Mouse (Mus musculus): ENCODE results near the gene Timm13. TPM values are rescaled to one million over a fixed set of nuclear protein-coding genes. Genes with fewer than 3 reads are reported as not detected.

Timm13 gene
- polyA plus RNA-seq, 2 experiments, result 114 to 208 TPM

- no peak for DNase-seq (ENCODE audit: low read depth in 3 of 3, low spot score in 3 of 3)
- H3K27me3 ChIP-seq (ENCODE audit: control insufficient read depth, insufficient read depth, low read length), result peaks cover 76% of the 10 kb centered on the region
These were observed 32.1 kb upstream of the Timm13 start for GRCm38 (mm10) chr10:80932700-80933420.

GRCm38 (mm10) chr10:80932206-80932605 lies 31.4 kb upstream of the Timm13 start:
- 1% methylated on average over 20 of the region's 20 CpGs for WGBS (ENCODE audit: insufficient replicate concordance)
- Histone ChIP-seq H3K9ac (replicated peaks) (no peak overlapping the region), H3K27me3 (ENCODE audit: control insufficient read depth, insufficient read depth, low read length) (peaks cover 70% of the 10 kb centered on the region), H3K4me3 (ENCODE audit: insufficient read depth in 1 of 2, low read depth in 2 of 2, low read length in 2 of 2) (peak overlapping the region; percentile 3 to 39; a peak in 2 of 4 replicates), H3K4me1 (replicated peaks; ENCODE audit: control insufficient read depth in 2 of 2, insufficient read depth in 2 of 2, low read length in 1 of 2) (peaks cover 11 to 13% of the 10 kb centered on the region in 2 experiments), H3K36me3 (replicated peaks; ENCODE audit: control insufficient read depth, insufficient read depth, low read depth) (no peaks in the 10 kb centered on the region), H3K4me2 (ENCODE audit: low read depth) (peak overlapping the region; percentile 90), H3K9me3 (ENCODE audit: control insufficient read depth, low read length) (no peaks in the 10 kb centered on the region), H3K27ac (no peak overlapping the region)
- ATAC-seq (ENCODE audit: insufficient read depth), result no peak
- no peak for DNase-seq (ENCODE audit: low read depth in 3 of 3, low spot score in 3 of 3)
- TF ChIP-seq EP300 (IDR thresholded peaks at IDR 0.05; ENCODE audit: low read depth) (no peak), CTCF (IDR thresholded peaks at IDR 0.05; ENCODE audit: low read depth) (no peak)

More at GRCm38 (mm10) chr10:80932700-80933420, 32.1 kb upstream of the Timm13 start:
- WGBS (ENCODE audit: insufficient replicate concordance), result 2% methylated on average over 17 of the region's 17 CpGs
- Histone ChIP-seq H3K4me1 (replicated peaks; ENCODE audit: control insufficient read depth in 2 of 2, insufficient read depth in 2 of 2, low read length in 1 of 2) (peaks cover 11 to 13% of the 10 kb centered on the region in 2 experiments), H3K4me3 (ENCODE audit: insufficient read depth in 1 of 2, low read depth in 2 of 2, low read length in 2 of 2) (peak overlapping the region; percentile 3 to 39; a peak in 3 of 4 replicates), H3K9ac (replicated peaks) (no peak overlapping the region), H3K27ac (no peak overlapping the region), H3K9me3 (ENCODE audit: control insufficient read depth, low read length) (no peaks in the 10 kb centered on the region), H3K4me2 (ENCODE audit: low read depth) (peak overlapping the region; percentile 90), H3K36me3 (replicated peaks; ENCODE audit: control insufficient read depth, insufficient read depth, low read depth) (no peaks in the 10 kb centered on the region)
- TF ChIP-seq CTCF (IDR thresholded peaks at IDR 0.05; ENCODE audit: low read depth) (no peak), EP300 (IDR thresholded peaks at IDR 0.05; ENCODE audit: low read depth) (no peak)
- no peak for ATAC-seq (ENCODE audit: insufficient read depth)

GRCm38 (mm10) chr10:80931695-80932094 lies 30.9 kb upstream of the Timm13 start:
- H3K9me3 ChIP-seq (ENCODE audit: control insufficient read depth, low read length), result no peaks in the 10 kb centered on the region
- ATAC-seq (ENCODE audit: insufficient read depth) (no peak), DNase-seq (ENCODE audit: low read depth in 3 of 3, low spot score in 3 of 3) (no peak)
- peaks cover 65% of the 10 kb centered on the region for H3K27me3 ChIP-seq (ENCODE audit: control insufficient read depth, insufficient read depth, low read length)
- H3K27ac ChIP-seq, result no peak overlapping the region
- H3K4me3 ChIP-seq (ENCODE audit: insufficient read depth in 1 of 2, low read depth in 2 of 2, low read length in 2 of 2), result no peak overlapping the region; a peak in 1 of 4 replicates
- H3K9ac ChIP-seq (replicated peaks), result no peak overlapping the region
- TF ChIP-seq EP300 (IDR thresholded peaks at IDR 0.05; ENCODE audit: low read depth) (no peak), CTCF (IDR thresholded peaks at IDR 0.05; ENCODE audit: low read depth) (no peak)
- WGBS (ENCODE audit: insufficient replicate concordance), result 3% methylated on average over 26 of the region's 26 CpGs
- H3K4me1 ChIP-seq (replicated peaks; ENCODE audit: control insufficient read depth in 2 of 2, insufficient read depth in 2 of 2, low read length in 1 of 2), result peaks cover 11 to 13% of the 10 kb centered on the region in 2 experiments
- no peaks in the 10 kb centered on the region for H3K36me3 ChIP-seq (replicated peaks; ENCODE audit: control insufficient read depth, insufficient read depth, low read depth)
- peak overlapping the region; percentile 90 for H3K4me2 ChIP-seq (ENCODE audit: low read depth)

GRCm38 (mm10) chr10:80931153-80931671 lies 30.4 kb upstream of the Timm13 start:
- 9% methylated on average over 14 of the region's 14 CpGs for WGBS (ENCODE audit: insufficient replicate concordance)
- H3K27me3 ChIP-seq (ENCODE audit: control insufficient read depth, insufficient read depth, low read length), result peaks cover 60% of the 10 kb centered on the region
- peaks cover 11 to 13% of the 10 kb centered on the region in 2 experiments for H3K4me1 ChIP-seq (replicated peaks; ENCODE audit: control insufficient read depth in 2 of 2, insufficient read depth in 2 of 2, low read length in 1 of 2)
- DNase-seq (ENCODE audit: low read depth in 3 of 3, low spot score in 3 of 3) (no peak), ATAC-seq (ENCODE audit: insufficient read depth) (no peak)
- H3K4me3 ChIP-seq (ENCODE audit: insufficient read depth in 1 of 2, low read depth in 2 of 2, low read length in 2 of 2), result peak overlapping the region in 1 of 2 experiments; percentile 40; a peak in 2 of 4 replicates
- H3K9ac ChIP-seq (replicated peaks), result no peak overlapping the region
- peak overlapping the region; percentile 90 for H3K4me2 ChIP-seq (ENCODE audit: low read depth)
- H3K9me3 ChIP-seq (ENCODE audit: control insufficient read depth, low read length), result no peaks in the 10 kb centered on the region
- no peaks in the 10 kb centered on the region for H3K36me3 ChIP-seq (replicated peaks; ENCODE audit: control insufficient read depth, insufficient read depth, low read depth)
- TF ChIP-seq EP300 (IDR thresholded peaks at IDR 0.05; ENCODE audit: low read depth) (no peak), CTCF (IDR thresholded peaks at IDR 0.05; ENCODE audit: low read depth) (no peak)
- H3K27ac ChIP-seq, result no peak overlapping the region

All from liver, embryonic 14.5 days (tissue).